Comparison of ENCODE assay signal across 9 mouse cellular contexts in the genomic region with DNA sequence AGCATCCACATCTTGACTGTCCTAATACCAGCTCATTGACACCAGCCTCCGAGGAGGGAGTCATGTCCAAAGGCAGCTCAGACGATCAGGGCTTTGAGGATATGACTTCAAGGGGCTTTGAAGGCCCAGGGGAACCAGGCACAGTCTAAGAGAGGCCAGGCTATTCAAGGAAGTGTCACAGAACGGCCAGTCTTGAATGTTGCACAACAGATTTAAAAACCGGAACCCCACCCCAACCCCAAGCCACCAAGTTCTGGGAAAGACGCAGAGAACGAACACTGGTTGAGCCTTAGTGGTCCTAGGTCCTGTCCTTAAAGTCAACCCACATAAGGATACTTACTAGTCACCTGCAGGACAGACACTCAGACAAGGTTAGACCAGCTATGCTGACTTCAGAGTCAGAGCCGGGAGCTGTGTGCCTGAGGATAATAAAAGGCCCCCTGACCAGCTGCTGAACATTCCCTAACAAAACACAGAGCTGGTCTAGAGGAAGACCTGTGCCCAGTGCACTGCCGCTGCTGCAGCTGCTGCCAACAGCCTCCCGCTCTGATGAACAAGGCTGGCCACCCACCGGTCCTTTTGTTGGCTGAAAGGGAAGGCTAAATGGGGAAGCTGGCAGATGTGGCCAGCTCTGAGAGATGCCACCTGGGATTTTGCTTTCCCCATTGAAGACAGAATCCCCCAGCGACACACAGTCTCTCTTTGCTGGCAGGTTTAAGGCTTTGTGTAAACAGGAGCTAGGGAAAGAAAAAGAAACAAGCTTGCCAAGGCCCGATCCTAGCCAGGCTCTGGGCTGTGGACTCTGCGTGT. TPM values are rescaled to one million over a fixed set of nuclear protein-coding genes. Genes with fewer than 3 reads are reported as not detected.
DNase-seq lines count a peak whose midpoint lies in the region; ATAC-seq and TF ChIP-seq lines count a peak whose summit lies in the region.
"Had no signal": no experiment of that assay in that cellular context is flagged by ENCODE, and none has a peak within 500 bp of the region (broad histone marks: within the 10 kb centered on the region; RNA-seq: fewer than 3 reads in every experiment).

No protein-coding gene starts in this region.

- intact Hi-C loops in left cerebral cortex, postnatal 4 days (cut with DNase I), result no loop called here

- 0 out of 2 replicates have a peak overlapping the region, but pooled peaks have one; percentile 9 for H3K27ac ChIP-seq in forebrain, postnatal 0 days (ENCODE audit: low read depth, low read length)
- H3K27ac ChIP-seq in lung, embryonic 14.5 days (ENCODE audit: low read depth), result peak overlapping the region; percentile 19

- TF ChIP-seq CTCF in forebrain, postnatal 0 days (IDR thresholded peaks at IDR 0.05; ENCODE audit: low read depth), result no peak
- no peak for TF ChIP-seq CTCF in lung, embryonic 14.5 days (IDR thresholded peaks at IDR 0.05; ENCODE audit: low read depth)

- no peaks in the 10 kb centered on the region for H3K9me3 ChIP-seq in forebrain, postnatal 0 days (ENCODE audit: low read length)
- H3K9me3 ChIP-seq in lung, embryonic 14.5 days (ENCODE audit: low read depth, low read length), result no peaks in the 10 kb centered on the region

- no peaks in the 10 kb centered on the region for H3K27me3 ChIP-seq in forebrain, postnatal 0 days (ENCODE audit: insufficient read depth, low read length)
- H3K27me3 ChIP-seq in lung, embryonic 14.5 days (ENCODE audit: insufficient read depth, low read length), result no peaks in the 10 kb centered on the region

- ATAC-seq in forebrain, postnatal 0 days, result peak; percentile 66
- peak; percentile 77; the same call in 1 of the 2 replicates for ATAC-seq in lung, embryonic 14.5 days (ENCODE audit: insufficient read depth)

- DNase-seq in left cerebral cortex, postnatal 4 days, result peak; percentile 46
- no peak for DNase-seq in left cerebral cortex, adult 18-20 months (ENCODE audit: low spot score in 2 of 2)
- peak; percentile 49 for DNase-seq in forebrain, postnatal 0 days
- peak; percentile 70 for DNase-seq in lung, embryonic 14.5 days
- DNase-seq in retina, postnatal 1 day, result peak; percentile 68
- DNase-seq in MN1 (ENCODE audit: low spot score), result no peak
- no peak for DNase-seq in embryo, embryonic 9.5 days (ENCODE audit: extremely low spot score)
- no peak for DNase-seq in right cerebral cortex, postnatal 25 days

- 31% methylated on average over 13 of the region's 13 CpGs for WGBS in forebrain, postnatal 0 days
- 33% methylated on average over 13 of the region's 13 CpGs for WGBS in lung, embryonic 14.5 days

- H3K4me3 ChIP-seq in forebrain, postnatal 0 days (ENCODE audit: low read depth, low read length), result no peak overlapping the region
- no peak overlapping the region for H3K4me3 ChIP-seq in lung, embryonic 14.5 days (ENCODE audit: low read depth, low read length)

- peaks cover 6% of the 10 kb centered on the region for H3K4me1 ChIP-seq in forebrain, postnatal 0 days (ENCODE audit: insufficient read depth)
- no peaks in the 10 kb centered on the region for H3K4me1 ChIP-seq in lung, embryonic 14.5 days (ENCODE audit: insufficient read depth)

- no peak overlapping the region for H3K9ac ChIP-seq in forebrain, postnatal 0 days
- H3K9ac ChIP-seq in lung, embryonic 14.5 days, result no peak overlapping the region

- no peaks in the 10 kb centered on the region for H3K36me3 ChIP-seq in forebrain, postnatal 0 days (ENCODE audit: insufficient read depth)
- H3K36me3 ChIP-seq in lung, embryonic 14.5 days (ENCODE audit: insufficient read depth), result no peaks in the 10 kb centered on the region

- H3K4me2 ChIP-seq in forebrain, postnatal 0 days (ENCODE audit: low read depth), result no peak overlapping the region
- H3K4me2 ChIP-seq in lung, embryonic 14.5 days, result no peak overlapping the region

RNA-seq across cellular contexts. Expression of gene Shisal1, which starts 19.8 kb away (rescaled TPM):
- 10 to 100 TPM; 31.5 to 42.0 TPM for total RNA-seq in left cerebral cortex, postnatal 4 days (2021)
- total RNA-seq in left cerebral cortex, adult 18-20 months (2021), result 10 to 100 TPM; 41.6 to 49.5 TPM
- 28.8 and 48.4 TPM in 2 replicates for total RNA-seq in forebrain, postnatal 0 days (2014; rRNA removed)
- 10.8 and 19.0 TPM in 2 replicates for polyA plus RNA-seq in forebrain, postnatal 0 days (2015; fragmentation: Nextera tagmentation; extraction: Ambion mirVana)
- 1.1 and 1.9 TPM in 2 replicates for polyA plus RNA-seq in lung, embryonic 14.5 days (2014; fragmentation: Nextera tagmentation; extraction: Ambion mirVana)
- total RNA-seq: MEL had no signal

Comparison
In these comparisons a context has a peak if more than half of its experiments do, and no peak if none do; other contexts are left out.
1. DNase-seq: peak in left cerebral cortex, postnatal 4 days (single experiment), forebrain, postnatal 0 days (single experiment), lung, embryonic 14.5 days (single experiment) and retina, postnatal 1 day (single experiment); none in left cerebral cortex, adult 18-20 months (0 of 2), MN1 (single experiment), embryo, embryonic 9.5 days (single experiment) and right cerebral cortex, postnatal 25 days (single experiment).